Mouse (Mus musculus) urinary bladder, postnatal 4 days (tissue): ENCODE data around the gene Rps15a.
A peak's percentile ranks its signal among the peaks of the same experiment; 100 is the strongest.

ENCODE experiments used
- DNase-seq, 2 experiments: peaks; one replicate each; pipeline ENCODE4 v3.0.0; 2021 to 2022; ENCODE audit warnings: low spot score in 2 of 2

Rps15a gene

GRCm38 (mm10) chr7:118115877-118116568, at the start of gene Rps15a:
Gene Rps15a (minus strand): TSS chr7:118116188.
- peak; percentile 89 to 94 for DNase-seq

GRCm38 (mm10) chr7:118163006-118163405, 47.0 kb upstream of the Rps15a start:
- no peak for DNase-seq

- DNase-seq, result no peak
Measured at GRCm38 (mm10) chr7:118160121-118160520, 44.1 kb upstream of the Rps15a start.

- no peak for DNase-seq
Measured at GRCm38 (mm10) chr7:118156461-118156860, 40.5 kb upstream of the Rps15a start.

- DNase-seq, result no peak
Measured at GRCm38 (mm10) chr7:118154150-118154549, 38.2 kb upstream of the Rps15a start.

GRCm38 (mm10) chr7:118143602-118144001, 27.6 kb upstream of the Rps15a start:
- no peak for DNase-seq

GRCm38 (mm10) chr7:118143123-118143522, 27.1 kb upstream of the Rps15a start:
- no peak for DNase-seq

GRCm38 (mm10) chr7:118141271-118141670, 25.3 kb upstream of the Rps15a start:
- no peak for DNase-seq

- DNase-seq, result no peak
Measured at GRCm38 (mm10) chr7:118135128-118135527, 19.1 kb upstream of the Rps15a start.

- peak; percentile 96 to 97 for DNase-seq
Measured at GRCm38 (mm10) chr7:118129430-118130041, 13.5 kb upstream of the Rps15a start, which contains the start of gene Arl6ip1. Gene Arl6ip1 (minus strand): TSS chr7:118129662.

- no peak for DNase-seq
Measured at GRCm38 (mm10) chr7:118128925-118129429, 13.0 kb upstream of the Rps15a start.

- no peak for DNase-seq
Measured at GRCm38 (mm10) chr7:118126219-118126875, 10.4 kb upstream of the Rps15a start.

GRCm38 (mm10) chr7:118125736-118126135, 9.7 kb upstream of the Rps15a start:
- no peak for DNase-seq

- no peak for DNase-seq
Measured at GRCm38 (mm10) chr7:118123512-118124411, 7.8 kb upstream of the Rps15a start.

- DNase-seq, result no peak
Measured at GRCm38 (mm10) chr7:118122235-118122634, 6.2 kb upstream of the Rps15a start.

GRCm38 (mm10) chr7:118120654-118121053, 4.7 kb upstream of the Rps15a start:
- DNase-seq, result no peak

GRCm38 (mm10) chr7:118119946-118120345, 4.0 kb upstream of the Rps15a start:
- no peak for DNase-seq

- DNase-seq, result no peak
Measured at GRCm38 (mm10) chr7:118119142-118119541, 3.2 kb upstream of the Rps15a start.

GRCm38 (mm10) chr7:118118426-118118825, 2.4 kb upstream of the Rps15a start:
- DNase-seq, result no peak

- no peak for DNase-seq
Measured at GRCm38 (mm10) chr7:118117539-118118210, 1.7 kb upstream of the Rps15a start.
